Mouse (Mus musculus) midbrain, embryonic 15.5 days (tissue): Measurements from ENCODE around the gene Intu. TPM values are rescaled to one million over a fixed set of nuclear protein-coding genes. Genes with fewer than 3 reads are reported as not detected.

Source experiments
- ATAC-seq: fragments of 200-750 bp; cut with Nextera tagmentation; replicated peaks from 2 replicates; pipeline ENCODE4 v1.8.0; 2017; ENCODE audit warnings: moderate TSS enrichment
- H3K27ac ChIP-seq: fragments of 300-500 bp; sonication (generic); 2 replicates; pipeline ENCODE4 v1.5.1; 2015; ENCODE audit warnings: mild to moderate bottlenecking, inconsistent platforms
- H3K27me3 ChIP-seq: fragments of 300-500 bp; sonication (generic); replicated peaks from 2 replicates; pipeline ENCODE4 v1.6.1; 2015; ENCODE audit warnings: inconsistent platforms
- H3K36me3 ChIP-seq: fragments of 300-500 bp; sonication (generic); replicated peaks from 2 replicates; pipeline ENCODE4 v1.6.1; 2015; ENCODE audit warnings: inconsistent platforms
- H3K4me1 ChIP-seq: fragments of 300-500 bp; sonication (generic); 2 replicates; pipeline ENCODE4 v1.6.1; 2015; ENCODE audit warnings: inconsistent platforms
- H3K4me2 ChIP-seq: fragments of 300-500 bp; sonication (generic); 2 replicates; pipeline ENCODE4 v1.6.1; 2015; ENCODE audit warnings: inconsistent platforms, mild to moderate bottlenecking, moderate library complexity
- H3K4me3 ChIP-seq: fragments of 300-500 bp; sonication (generic); 2 replicates; pipeline ENCODE4 v1.5.1; 2015; ENCODE audit warnings: mild to moderate bottlenecking, inconsistent platforms
- H3K9ac ChIP-seq: fragments of 300-500 bp; sonication (generic); 2 replicates; pipeline ENCODE4 v1.6.1; 2015; ENCODE audit warnings: mild to moderate bottlenecking, inconsistent platforms
- H3K9me3 ChIP-seq: fragments of 300-500 bp; sonication (generic); 2 replicates; pipeline ENCODE4 v1.6.1; 2016; ENCODE audit warnings: inconsistent platforms
- WGBS: fragments of 180-500 bp; shearing (Covaris S2); methylation state at CpG from one replicate; pipeline ENCODE4 v1.1.7; 2015; ENCODE audit warnings: mixed read lengths; 5-methylcytosine and 5-hydroxymethylcytosine counted together
- polyA plus RNA-seq: library from polyadenylated mRNA; unstranded; fragments of >200 nt; fragmentation: Nextera tagmentation; extraction: Ambion mirVana; gene quantifications from 2 replicates; pipeline ENCODE4 v1.2.1, GENCODE M21; 2015

Gene Intu
- polyA plus RNA-seq, 1 experiment from 2014 or later, result 3.2 TPM

DNA sequence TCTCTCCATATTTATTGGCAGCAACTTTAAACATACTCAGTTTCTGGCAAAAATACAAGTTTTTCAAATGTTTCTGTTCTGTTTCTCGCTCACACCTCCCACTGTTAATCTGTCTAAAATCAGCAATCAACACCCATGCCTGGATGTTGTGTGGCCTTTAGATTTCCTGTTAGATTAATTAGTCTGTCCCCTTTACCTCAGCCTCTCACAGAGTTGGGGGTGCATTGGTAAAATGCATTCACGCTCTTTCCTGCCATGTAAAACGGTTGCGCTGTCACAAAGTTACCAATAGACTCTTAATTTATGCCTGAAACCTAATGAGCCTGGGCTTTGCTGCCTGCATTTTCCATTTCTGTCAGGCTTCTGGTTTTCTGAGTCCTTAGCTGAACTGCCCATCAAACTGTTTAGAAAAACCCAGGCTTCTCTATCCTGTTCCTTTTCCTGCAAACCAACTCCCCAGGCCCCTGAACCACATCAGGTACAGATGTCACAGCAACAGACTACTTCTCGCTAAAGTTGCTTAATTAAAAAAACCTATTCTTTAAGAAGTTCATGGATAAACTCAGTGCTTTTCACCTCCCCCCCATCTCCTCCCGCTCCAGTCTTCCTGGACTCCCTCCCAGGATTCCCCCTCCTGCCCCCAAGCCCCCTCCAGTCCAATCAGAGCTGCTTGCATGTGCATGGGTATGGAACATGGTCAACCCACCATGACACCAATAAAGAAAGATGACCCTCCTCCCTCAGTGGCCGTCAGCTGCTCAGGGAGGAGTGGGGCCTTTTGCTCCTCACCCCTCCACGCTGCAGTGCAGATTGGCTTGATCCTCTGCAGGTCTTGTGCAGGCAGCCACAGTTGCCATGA, 136.0 kb downstream of the Intu start:
- Histone ChIP-seq H3K27ac (no peak overlapping the region), H3K27me3 (no peaks in the 10 kb centered on the region), H3K36me3 (no peaks in the 10 kb centered on the region; the same call in 1 of the 2 replicates), H3K9ac (no peak overlapping the region), H3K4me2 (no peak overlapping the region), H3K4me1 (no peaks in the 10 kb centered on the region), H3K9me3 (no peaks in the 10 kb centered on the region), H3K4me3 (no peak overlapping the region)
- 83% methylated on average over 8 of the region's 8 CpGs for WGBS
- ATAC-seq, result no peak

GRCm38 (mm10) chr3:40668889-40669288, 137.8 kb downstream of the Intu start:
- no peak overlapping the region for H3K4me3 ChIP-seq
- no peaks in the 10 kb centered on the region for H3K36me3 ChIP-seq
- no peak overlapping the region for H3K9ac ChIP-seq
- H3K9me3 ChIP-seq, result no peaks in the 10 kb centered on the region
- ATAC-seq, result no peak
- no peak overlapping the region for H3K27ac ChIP-seq
- no peak overlapping the region for H3K4me2 ChIP-seq
- WGBS, result 67% methylated on average over 6 of the region's 6 CpGs
- H3K4me1 ChIP-seq, result no peaks in the 10 kb centered on the region
- H3K27me3 ChIP-seq, result no peaks in the 10 kb centered on the region

DNA sequence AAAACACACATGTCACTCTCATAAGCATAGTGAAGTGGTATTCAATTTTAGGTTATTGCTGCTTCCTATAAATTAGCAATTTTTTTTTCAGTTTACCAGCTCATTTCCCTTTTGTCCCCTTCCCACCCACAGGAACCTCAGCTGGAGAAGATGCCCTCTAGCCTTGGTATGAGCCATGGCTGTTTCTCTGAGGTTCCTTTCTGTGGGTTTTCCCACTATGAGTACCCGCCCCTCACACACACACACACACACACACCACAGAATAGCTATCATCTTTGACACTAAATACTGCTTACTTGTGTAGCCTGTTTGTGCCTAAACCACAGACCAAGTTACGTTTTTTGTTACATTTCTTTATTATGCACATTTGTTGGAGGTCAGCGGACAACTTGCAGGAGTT, 138.3 kb downstream of the Intu start:
- H3K4me1 ChIP-seq, result no peaks in the 10 kb centered on the region
- H3K27ac ChIP-seq, result no peak overlapping the region
- H3K27me3 ChIP-seq, result no peaks in the 10 kb centered on the region
- no peak for ATAC-seq
- H3K9me3 ChIP-seq, result no peaks in the 10 kb centered on the region
- 92% methylated on average over 3 of the region's 3 CpGs for WGBS
- no peaks in the 10 kb centered on the region for H3K36me3 ChIP-seq
- no peak overlapping the region for H3K9ac ChIP-seq
- no peak overlapping the region for H3K4me3 ChIP-seq
- H3K4me2 ChIP-seq, result no peak overlapping the region

DNA sequence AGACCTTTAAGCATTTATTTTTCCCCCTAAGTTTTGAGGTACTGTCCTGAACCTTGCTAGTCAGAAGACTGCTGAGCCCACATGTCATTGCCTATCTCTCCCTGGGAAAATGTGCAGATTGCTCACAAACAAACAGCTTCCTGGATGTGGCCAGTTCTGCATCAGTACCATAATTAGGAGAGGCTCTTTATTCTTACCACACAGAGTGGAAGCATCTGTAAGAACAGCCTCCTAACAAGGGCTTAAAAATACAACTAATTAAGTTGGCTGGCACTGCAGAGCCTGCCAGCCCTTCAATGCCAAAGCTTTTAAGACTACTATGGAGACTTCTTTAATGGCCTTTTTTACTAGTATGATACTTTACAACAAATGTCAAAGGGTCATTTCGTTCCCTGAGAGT, 142.4 kb downstream of the Intu start:
- Histone ChIP-seq H3K27me3 (no peaks in the 10 kb centered on the region), H3K27ac (no peak overlapping the region), H3K4me3 (no peak overlapping the region), H3K4me2 (no peak overlapping the region), H3K36me3 (no peaks in the 10 kb centered on the region), H3K9ac (no peak overlapping the region), H3K4me1 (no peaks in the 10 kb centered on the region), H3K9me3 (no peaks in the 10 kb centered on the region)
- 61% methylated on average over 1 of the region's 1 CpGs for WGBS
- ATAC-seq, result no peak

- no peaks in the 10 kb centered on the region for H3K4me1 ChIP-seq
- H3K27me3 ChIP-seq, result no peaks in the 10 kb centered on the region
- H3K9ac ChIP-seq, result no peak overlapping the region
- H3K4me3 ChIP-seq, result no peak overlapping the region
- H3K4me2 ChIP-seq, result no peak overlapping the region
- WGBS, result 37% methylated on average over 8 of the region's 8 CpGs
- H3K36me3 ChIP-seq, result no peaks in the 10 kb centered on the region
- H3K9me3 ChIP-seq, result no peaks in the 10 kb centered on the region
- H3K27ac ChIP-seq, result no peak overlapping the region
- no peak for ATAC-seq
Measured at GRCm38 (mm10) chr3:40674873-40675405, 143.9 kb downstream of the Intu start.

- no peak for ATAC-seq
- Histone ChIP-seq H3K27ac (no peak overlapping the region), H3K36me3 (no peaks in the 10 kb centered on the region), H3K4me1 (0 out of 2 replicates have a peak, but pooled peaks cover 7% of the 10 kb centered on the region), H3K9ac (no peak overlapping the region), H3K27me3 (no peaks in the 10 kb centered on the region), H3K9me3 (no peaks in the 10 kb centered on the region), H3K4me2 (no peak overlapping the region), H3K4me3 (no peak overlapping the region)
- 53% methylated on average over 1 of the region's 1 CpGs for WGBS
Measured at GRCm38 (mm10) chr3:40678856-40679255, 147.8 kb downstream of the Intu start.

- Histone ChIP-seq H3K27me3 (no peaks in the 10 kb centered on the region), H3K4me2 (no peak overlapping the region), H3K9ac (no peak overlapping the region), H3K4me1 (peaks cover 11% of the 10 kb centered on the region), H3K4me3 (no peak overlapping the region), H3K9me3 (no peaks in the 10 kb centered on the region), H3K36me3 (no peaks in the 10 kb centered on the region), H3K27ac (no peak overlapping the region)
- ATAC-seq, result no peak
- 24% methylated on average over 11 of the region's 11 CpGs for WGBS
Measured at GRCm38 (mm10) chr3:40682404-40682803, 151.3 kb downstream of the Intu start.

- Histone ChIP-seq H3K27me3 (no peaks in the 10 kb centered on the region), H3K4me1 (peaks cover 11% of the 10 kb centered on the region), H3K9me3 (no peaks in the 10 kb centered on the region), H3K36me3 (no peaks in the 10 kb centered on the region), H3K4me3 (no peak overlapping the region), H3K4me2 (no peak overlapping the region), H3K27ac (no peak overlapping the region), H3K9ac (no peak overlapping the region)
- ATAC-seq, result no peak
- 90% methylated on average over 18 of the region's 18 CpGs for WGBS
Measured at GRCm38 (mm10) chr3:40683171-40683570, 152.1 kb downstream of the Intu start.

DNA sequence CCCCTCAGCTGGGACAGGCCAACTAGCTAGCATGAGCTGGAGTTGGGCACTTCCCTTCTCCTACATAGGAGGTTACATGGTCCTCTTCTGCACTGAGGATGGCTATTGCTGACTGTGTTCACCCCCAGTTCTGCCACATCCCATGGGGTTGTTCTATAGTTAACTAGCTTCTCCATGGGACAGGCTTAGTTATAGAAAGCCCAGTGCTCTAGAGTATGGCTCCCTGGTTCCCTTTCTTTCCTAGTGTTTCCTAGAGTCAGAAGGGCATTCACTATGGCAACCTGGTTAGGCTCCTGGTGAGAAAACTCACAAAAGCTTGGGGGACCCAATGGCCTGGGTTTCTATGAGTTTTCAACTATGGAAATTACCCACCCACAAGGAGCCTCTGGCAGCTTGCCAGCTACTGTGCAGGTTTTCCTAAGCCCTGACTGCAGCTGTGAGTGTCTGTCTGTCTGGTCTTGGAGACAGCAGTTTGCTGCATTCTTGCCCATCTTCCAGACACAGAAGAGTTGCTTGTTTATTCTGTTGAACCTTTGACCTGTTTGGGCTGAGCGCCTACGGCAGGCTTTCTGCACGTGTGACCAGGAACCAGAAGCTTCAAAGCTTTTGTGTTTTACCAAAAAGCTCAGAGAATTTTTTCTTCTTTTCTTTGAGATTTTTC, 154.9 kb downstream of the Intu start:
- 7% methylated on average over 3 of the region's 3 CpGs for WGBS
- Histone ChIP-seq H3K27ac (no peak overlapping the region), H3K4me2 (no peak overlapping the region), H3K27me3 (no peaks in the 10 kb centered on the region), H3K4me3 (no peak overlapping the region), H3K9me3 (no peaks in the 10 kb centered on the region), H3K9ac (no peak overlapping the region), H3K36me3 (no peaks in the 10 kb centered on the region), H3K4me1 (peaks cover 11% of the 10 kb centered on the region)
- ATAC-seq, result peak; percentile 59

- peak; percentile 77 for ATAC-seq
- Histone ChIP-seq H3K9ac (no peak overlapping the region), H3K9me3 (no peaks in the 10 kb centered on the region), H3K4me2 (0 out of 2 replicates have a peak overlapping the region, but pooled peaks have one; percentile 8), H3K4me3 (no peak overlapping the region), H3K4me1 (peaks cover 11% of the 10 kb centered on the region), H3K27me3 (no peaks in the 10 kb centered on the region), H3K36me3 (no peaks in the 10 kb centered on the region), H3K27ac (no peak overlapping the region)
- 17% methylated on average over 9 of the region's 9 CpGs for whole genome bisulfite sequencing
Measured at GRCm38 (mm10) chr3:40686836-40687235, 155.8 kb downstream of the Intu start.

DNA sequence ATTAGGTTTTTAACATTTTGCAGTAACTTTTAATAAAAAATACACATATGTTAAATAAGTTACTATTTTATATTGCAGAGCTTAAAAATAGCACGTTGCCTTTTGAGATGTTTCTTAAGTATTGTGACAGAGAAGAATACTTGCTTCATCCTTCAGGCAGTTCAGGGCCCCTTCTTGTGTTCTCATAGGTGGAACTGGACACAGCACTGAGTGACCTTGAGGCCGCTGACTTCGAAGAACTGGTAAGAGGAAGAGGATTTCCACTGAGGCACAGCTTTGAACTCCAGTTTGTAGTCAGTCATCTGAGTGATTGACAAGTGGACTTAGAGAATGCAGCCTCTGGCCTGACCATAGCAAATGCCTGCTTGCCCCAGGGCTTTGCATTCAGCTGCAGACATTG, 156.5 kb downstream of the Intu start:
- Histone ChIP-seq H3K9ac (no peak overlapping the region), H3K27ac (no peak overlapping the region), H3K27me3 (no peaks in the 10 kb centered on the region), H3K36me3 (no peaks in the 10 kb centered on the region), H3K4me1 (peaks cover 9% of the 10 kb centered on the region), H3K4me2 (no peak overlapping the region), H3K4me3 (no peak overlapping the region), H3K9me3 (no peaks in the 10 kb centered on the region)
- no peak for ATAC-seq
- 46% methylated on average over 3 of the region's 3 CpGs for WGBS

DNA sequence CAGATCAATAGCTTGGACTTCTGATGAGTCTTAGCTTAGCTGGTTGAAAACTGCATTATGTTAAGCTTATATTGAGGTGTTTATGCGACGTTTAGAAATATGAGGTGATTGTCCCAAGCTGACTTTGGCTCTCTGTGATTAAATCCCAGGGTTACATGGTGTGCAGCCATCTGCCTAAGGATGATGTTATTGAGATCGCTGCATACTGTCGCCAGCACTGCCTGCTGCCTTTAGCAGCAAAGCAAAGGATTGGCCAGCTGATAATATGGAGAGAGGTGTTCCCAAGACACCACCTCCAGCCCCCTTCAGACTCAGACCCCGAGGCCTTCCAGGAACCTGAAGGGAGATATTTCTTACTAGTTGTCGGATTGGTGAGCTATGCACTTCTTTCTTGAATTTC, 160.5 kb downstream of the Intu start:
- peaks cover 5% of the 10 kb centered on the region for H3K4me1 ChIP-seq
- H3K27me3 ChIP-seq, result no peaks in the 10 kb centered on the region
- no peak overlapping the region for H3K27ac ChIP-seq
- H3K36me3 ChIP-seq, result no peaks in the 10 kb centered on the region
- H3K4me3 ChIP-seq, result no peak overlapping the region
- no peak for ATAC-seq
- 72% methylated on average over 6 of the region's 6 CpGs for WGBS
- H3K4me2 ChIP-seq, result no peak overlapping the region
- H3K9me3 ChIP-seq, result no peaks in the 10 kb centered on the region
- H3K9ac ChIP-seq, result no peak overlapping the region
